Mouse (Mus musculus): Measurements from ENCODE around the gene Tuba1c.
"Not testable (repeated sequence)": the region's sequence is repeated elsewhere in the genome, so short reads cannot be mapped to it uniquely, and the experiment has no call there.

Tuba1c gene

GRCm38 (mm10) chr15:99056332-99056731 lies 26.6 kb downstream of the Tuba1c start:
- no peak for DNase-seq (ENCODE audit: low spot score)

GRCm38 (mm10) chr15:99065557-99066165 lies 36.0 kb downstream of the Tuba1c start:
- DNase-seq (ENCODE audit: low spot score): no peak

- DNase-seq (ENCODE audit: low spot score): no peak
Measured at GRCm38 (mm10) chr15:99071988-99072387, 42.3 kb downstream of the Tuba1c start.

GRCm38 (mm10) chr15:99074019-99074599 lies 44.4 kb downstream of the Tuba1c start, which contains the start of gene Troap:
Gene Troap, plus strand, starts transcription at chr15:99074575.
- DNase-seq (ENCODE audit: low spot score): no peak

- peak; percentile 98 for DNase-seq (ENCODE audit: low spot score)
Measured at GRCm38 (mm10) chr15:99074600-99075333, 45.1 kb downstream of the Tuba1c start.

GRCm38 (mm10) chr15:99076011-99076410 lies 46.3 kb downstream of the Tuba1c start:
- not testable (repeated sequence) for DNase-seq (ENCODE audit: low spot score)

GRCm38 (mm10) chr15:99078181-99078910 lies 48.7 kb downstream of the Tuba1c start:
- DNase-seq (ENCODE audit: low spot score): no peak

GRCm38 (mm10) chr15:99079804-99080203 lies 50.1 kb downstream of the Tuba1c start:
- no peak for DNase-seq (ENCODE audit: low spot score)

- no peak for DNase-seq (ENCODE audit: low spot score)
Measured at GRCm38 (mm10) chr15:99082322-99082721, 52.6 kb downstream of the Tuba1c start.

GRCm38 (mm10) chr15:99082840-99083239 lies 53.1 kb downstream of the Tuba1c start:
- no peak for DNase-seq (ENCODE audit: low spot score)

- DNase-seq (ENCODE audit: low spot score): peak; percentile 48
Measured at GRCm38 (mm10) chr15:99083258-99083657, 53.6 kb downstream of the Tuba1c start.

- DNase-seq (ENCODE audit: low spot score): no peak
Measured at GRCm38 (mm10) chr15:99083867-99084557, 54.3 kb downstream of the Tuba1c start.

GRCm38 (mm10) chr15:99084618-99085017 lies 54.9 kb downstream of the Tuba1c start:
- DNase-seq (ENCODE audit: low spot score): no peak

- DNase-seq (ENCODE audit: low spot score): no peak
Measured at GRCm38 (mm10) chr15:99085997-99086396, 56.3 kb downstream of the Tuba1c start.

GRCm38 (mm10) chr15:99087253-99088075 lies 57.8 kb downstream of the Tuba1c start, which contains the start of gene C1ql4:
Gene C1ql4, minus strand, starts transcription at chr15:99087817.
- DNase-seq (ENCODE audit: low spot score): no peak
